Mouse (Mus musculus): ENCODE measurements around the gene Tm4sf5.

DNA sequence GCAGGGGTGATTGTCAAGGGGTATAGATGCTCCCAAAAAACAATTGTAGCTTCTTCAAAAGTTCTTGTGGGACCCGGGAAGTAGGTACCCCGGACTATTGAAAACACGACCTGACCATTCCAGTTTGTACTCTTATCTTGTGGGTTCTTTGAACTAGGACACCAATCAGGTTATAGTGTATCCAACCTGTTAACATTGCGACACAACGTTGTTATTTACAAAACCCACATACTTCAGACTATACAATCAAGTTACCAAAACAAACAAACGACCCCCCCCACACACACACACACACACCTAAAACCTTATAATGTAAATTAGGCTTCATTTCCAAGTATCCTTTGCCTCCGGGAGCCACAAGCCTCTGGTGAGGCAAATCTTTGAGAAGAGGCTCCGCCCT, 19.7 kb downstream of the Tm4sf5 start:
- TF ChIP-seq CHD2 (IDR thresholded peaks at IDR 0.05; ENCODE audit: low read depth, low read length) = no peak
- TF ChIP-seq HCFC1 (IDR thresholded peaks at IDR 0.05; ENCODE audit: borderline replicate concordance, insufficient read depth, low read length) = no peak
- TF ChIP-seq ZNF384 (IDR thresholded peaks at IDR 0.05; ENCODE audit: low read depth, low read length) = no peak
- TF ChIP-seq MAFK (IDR thresholded peaks at IDR 0.05; ENCODE audit: insufficient read depth, low read depth, low read length) = no peak
- TF ChIP-seq ZC3H11A (IDR thresholded peaks at IDR 0.05; ENCODE audit: borderline replicate concordance, low read depth, low read length) = no peak

All from ES-E14 (cell line).